In the genomic region with DNA sequence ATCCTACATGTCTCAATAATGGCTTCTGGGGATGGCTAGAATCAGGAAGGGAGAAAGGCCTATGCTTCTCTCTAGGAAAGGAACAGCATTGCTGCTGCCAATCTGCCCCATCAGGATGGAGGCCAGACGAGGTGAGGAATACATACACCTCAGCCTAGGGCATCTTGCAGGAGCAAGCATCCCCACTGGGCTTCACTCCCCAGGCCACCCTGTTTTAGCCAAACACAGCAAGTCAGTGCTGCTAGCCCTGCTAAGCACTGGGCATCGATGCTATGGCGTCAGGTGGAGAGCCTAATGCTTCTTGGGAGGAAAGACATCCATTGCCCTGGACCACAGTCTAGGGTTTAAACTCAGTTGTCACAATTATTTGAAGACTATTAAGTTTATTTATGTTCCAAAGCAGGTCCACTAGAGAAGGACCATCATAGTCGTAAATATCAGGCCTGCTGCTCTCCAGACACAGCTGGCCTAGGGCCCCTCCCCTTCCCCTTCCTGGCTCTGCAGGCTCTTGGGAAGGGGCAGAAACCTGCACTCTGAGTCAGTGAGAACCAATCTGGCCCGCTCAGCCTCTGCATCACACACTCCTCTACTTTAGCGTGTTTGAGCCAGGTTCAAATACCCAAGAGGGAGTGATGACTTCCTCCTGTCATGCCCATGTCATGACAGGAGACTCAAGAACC, we compare ENCODE assay signal across 18 mouse cellular contexts.
A peak's percentile ranks its signal among the peaks of the same experiment; 100 is the strongest.
DNase-seq lines count a peak whose midpoint lies in the region; ATAC-seq lines count a peak whose summit lies in the region.
"Had no signal": no experiment of that assay in that cellular context is flagged by ENCODE, and none has a peak within 500 bp of the region (broad histone marks: within the 10 kb centered on the region; RNA-seq: fewer than 3 reads in every experiment).

No protein-coding gene starts in this region.

- H3K27ac ChIP-seq in heart, embryonic 10.5 days = peak overlapping the region; percentile 44; the same call in 1 of the 2 replicates
- H3K27ac ChIP-seq in kidney, embryonic 16.5 days (ENCODE audit: low read length) = peak overlapping the region; percentile 37; the same call in 1 of the 2 replicates
- H3K27ac ChIP-seq in neural tube, embryonic 11.5 days (ENCODE audit: low read depth, low read length) = 0 out of 2 replicates have a peak overlapping the region, but pooled peaks have one; percentile 21
- H3K27ac ChIP-seq: forebrain, embryonic 15.5 days; liver, embryonic 13.5 days had no signal

- H3K4me2 ChIP-seq in kidney, embryonic 16.5 days (replicated peaks; ENCODE audit: low read depth, low read length) = no peak overlapping the region
- H3K4me2 ChIP-seq in neural tube, embryonic 11.5 days (ENCODE audit: low read depth) = no peak overlapping the region
- H3K4me2 ChIP-seq: forebrain, embryonic 15.5 days; liver, embryonic 13.5 days had no signal

- peaks cover 31% of the 10 kb centered on the region for H3K4me1 ChIP-seq in heart, embryonic 10.5 days
- peaks cover 41% of the 10 kb centered on the region for H3K4me1 ChIP-seq in kidney, embryonic 16.5 days (ENCODE audit: insufficient read depth, low read length)
- peaks cover 15% of the 10 kb centered on the region for H3K4me1 ChIP-seq in neural tube, embryonic 11.5 days (ENCODE audit: control insufficient read depth, insufficient read depth, low read length)
- H3K4me1 ChIP-seq: liver, embryonic 13.5 days; megakaryocyte, embryonic 14.5 days had no signal

- 68% methylated on average over 6 of the region's 6 CpGs for WGBS in heart, embryonic 10.5 days
- WGBS in kidney, embryonic 16.5 days = 26% methylated on average over 6 of the region's 6 CpGs
- 42% methylated on average over 6 of the region's 6 CpGs for WGBS in neural tube, embryonic 11.5 days

- H3K36me3 ChIP-seq in heart, embryonic 10.5 days = no peaks in the 10 kb centered on the region
- H3K36me3 ChIP-seq in kidney, embryonic 16.5 days (ENCODE audit: insufficient read depth, low read length) = no peaks in the 10 kb centered on the region
- H3K36me3 ChIP-seq in neural tube, embryonic 11.5 days (ENCODE audit: control insufficient read depth, insufficient read depth, low read length) = no peaks in the 10 kb centered on the region
- H3K36me3 ChIP-seq: forebrain, embryonic 15.5 days; liver, embryonic 13.5 days had no signal

- DNase-seq in heart, embryonic 10.5 days (ENCODE audit: low spot score) = no peak
- DNase-seq in heart, postnatal 36 days = no peak
- no peak for DNase-seq in kidney, adult 18-20 months
- no peak for DNase-seq in neural tube, embryonic 11.5 days (ENCODE audit: low spot score)
- DNase-seq in neural tube, embryonic 10.5 days (ENCODE audit: extremely low spot score, low spot score) = no peak
- DNase-seq in gastrocnemius, postnatal 25 days = no peak
- DNase-seq: adrenal gland, postnatal 25 days; cerebellum, adult 9-10 months; heart, adult 11 months; heart, postnatal 14 days; liver, embryonic 13.5 days; lung, postnatal 10 days; thymus, postnatal 14 days had no signal

- no peak overlapping the region for H3K4me3 ChIP-seq in heart, embryonic 10.5 days
- no peak overlapping the region for H3K4me3 ChIP-seq in kidney, embryonic 16.5 days (ENCODE audit: low read length)
- H3K4me3 ChIP-seq in neural tube, embryonic 11.5 days (ENCODE audit: low read depth, low read length) = no peak overlapping the region
- H3K4me3 ChIP-seq: forebrain, embryonic 15.5 days; liver, embryonic 13.5 days; megakaryocyte, embryonic 14.5 days had no signal

- no peak overlapping the region for H3K9ac ChIP-seq in kidney, embryonic 16.5 days (replicated peaks; ENCODE audit: low read length)
- no peak overlapping the region for H3K9ac ChIP-seq in neural tube, embryonic 11.5 days (ENCODE audit: low read length)
- H3K9ac ChIP-seq: forebrain, embryonic 15.5 days; liver, embryonic 13.5 days had no signal

- ATAC-seq in kidney, embryonic 16.5 days (ENCODE audit: low FRiP score, low TSS enrichment) = peak; percentile 77
- no peak for ATAC-seq in neural tube, embryonic 11.5 days (ENCODE audit: insufficient read depth, low FRiP score, low TSS enrichment)
- ATAC-seq in erythroid progenitor cell, adult 5-6 weeks (replicated peaks; ENCODE audit: low FRiP score, poor library complexity, severe bottlenecking) = no peak
- ATAC-seq: activated CD4-positive, CD25-positive, alpha-beta regulatory T cell, adult 4 months; forebrain, embryonic 15.5 days had no signal

- H3K27me3 ChIP-seq in heart, embryonic 10.5 days (ENCODE audit: insufficient read depth, poor library complexity, severe bottlenecking) = no peaks in the 10 kb centered on the region
- no peaks in the 10 kb centered on the region for H3K27me3 ChIP-seq in kidney, embryonic 16.5 days (ENCODE audit: insufficient read depth, low read length)
- no peaks in the 10 kb centered on the region for H3K27me3 ChIP-seq in neural tube, embryonic 11.5 days (ENCODE audit: control insufficient read depth, insufficient read depth, low read length)
- H3K27me3 ChIP-seq: forebrain, embryonic 15.5 days; liver, embryonic 13.5 days had no signal

- intact Hi-C loops in heart, postnatal 36 days (cut with DNase I) = no loop called here

- H3K9me3 ChIP-seq in heart, embryonic 10.5 days = no peaks in the 10 kb centered on the region
- H3K9me3 ChIP-seq in kidney, embryonic 16.5 days (ENCODE audit: low read length) = no peaks in the 10 kb centered on the region
- no peaks in the 10 kb centered on the region for H3K9me3 ChIP-seq in neural tube, embryonic 11.5 days (ENCODE audit: control insufficient read depth, low read length)
- H3K9me3 ChIP-seq: forebrain, embryonic 15.5 days; liver, embryonic 13.5 days had no signal
